Mouse (Mus musculus) liver, postnatal 0 days (tissue): ENCODE measurements at regions not wholly inside any gene's neighbourhood (a gene's known extent, or its start where the extent isn't known, plus 50 kb on each side); places are given as distances from the start of the nearest gene placed in this dataset.

ENCODE experiments used
- CTCF ChIP-seq: sonication (generic); IDR thresholded peaks from 2 replicates; pipeline ENCODE4 v1.5.1; 2016; ENCODE audit warnings: antibody characterized with exemption, low read depth
- EP300 ChIP-seq: IDR thresholded peaks from 2 replicates; pipeline ENCODE4 v1.6.1; 2016; ENCODE audit warnings: antibody characterized with exemption, low read depth, mild to moderate bottlenecking

DNA sequence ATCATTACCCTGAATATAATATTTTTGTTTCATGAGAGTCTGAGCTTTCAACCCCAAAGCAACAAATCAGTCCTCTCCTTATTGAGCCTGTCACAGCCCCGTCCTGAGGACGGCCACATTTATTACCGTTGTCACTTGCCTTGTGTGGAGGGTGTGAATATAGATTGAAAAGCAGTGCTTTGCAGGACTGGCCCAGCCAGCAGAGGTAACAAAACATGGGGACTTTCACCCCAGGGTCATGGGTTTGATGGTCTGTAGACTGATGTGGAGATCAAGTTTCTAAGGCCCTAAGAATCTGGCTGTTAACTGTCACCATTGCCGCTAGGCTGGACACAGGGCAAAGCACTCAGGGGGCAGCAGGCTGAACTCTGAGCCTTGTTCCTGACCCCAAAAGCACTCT, 175.3 kb upstream of the Nrp1 start:
- TF ChIP-seq CTCF, result no peak
- TF ChIP-seq EP300, result no peak
